Mouse (Mus musculus): Measurements from ENCODE around the gene Ptpn3.
"Not testable (repeated sequence)": the region's sequence is repeated elsewhere in the genome, so short reads cannot be mapped to it uniquely, and the experiment has no call there.

The Ptpn3 gene

DNA sequence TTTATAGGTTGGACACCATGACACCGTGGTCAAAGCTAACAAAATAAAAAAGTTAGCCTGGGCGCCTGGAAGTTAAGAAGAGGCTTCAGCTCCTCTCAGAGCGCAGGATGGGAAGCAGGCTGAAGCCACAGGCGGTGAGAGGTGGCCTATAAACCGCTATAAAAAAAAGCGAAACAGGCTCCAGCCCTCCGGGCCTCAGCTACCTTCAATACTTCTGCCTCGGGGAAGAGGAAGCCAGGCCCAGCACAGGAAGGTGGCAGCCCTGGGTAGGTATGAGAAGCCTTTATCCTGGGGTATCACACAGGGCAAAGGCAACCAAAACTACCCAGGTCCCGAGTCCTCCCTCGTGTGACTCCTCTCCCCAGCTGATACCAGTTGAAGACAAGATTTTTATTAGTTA, 22.8 kb downstream of the Ptpn3 start:
- TF ChIP-seq NANOG (IDR thresholded peaks at IDR 0.05; ENCODE audit: borderline replicate concordance, low read length) = no peak
- no peak for TF ChIP-seq POU5F1 (IDR thresholded peaks at IDR 0.05; ENCODE audit: borderline replicate concordance, low read length)
- TF ChIP-seq CTCF (conservative IDR thresholded peaks at IDR 0.05; ENCODE audit: low read length) = no peak
- Histone ChIP-seq H3K4me1 (replicated peaks; ENCODE audit: low read depth, low read length) (peaks cover 95% of the 10 kb centered on the region), H3K36me3 (ENCODE audit: insufficient read depth, low read length) (no peaks in the 10 kb centered on the region), H3K4me3 (replicated peaks; ENCODE audit: low read length) (peak overlapping the region; percentile 60), H3K27me3 (ENCODE audit: insufficient read depth, low read length) (no peaks in the 10 kb centered on the region), H3K9me3 (ENCODE audit: low read length) (no peaks in the 10 kb centered on the region)

DNA sequence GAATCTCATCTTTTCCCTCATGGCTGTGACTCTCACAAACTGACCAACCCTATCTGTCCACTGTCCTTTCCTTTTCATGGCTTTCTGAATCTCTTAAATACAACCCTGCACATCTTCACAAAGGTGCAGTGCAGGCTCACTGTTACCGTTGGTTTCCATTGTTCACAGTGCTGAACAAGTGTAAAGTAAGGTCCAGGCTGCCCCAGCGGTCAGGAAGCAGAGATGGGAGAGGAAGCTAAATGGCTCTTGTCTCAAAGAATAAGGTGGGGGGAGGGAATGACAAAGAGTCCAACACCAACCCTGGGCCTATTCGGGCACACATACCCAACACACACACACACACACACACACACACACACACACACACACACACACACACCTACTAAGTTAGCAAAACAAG, 24.0 kb downstream of the Ptpn3 start:
- TF ChIP-seq NANOG (IDR thresholded peaks at IDR 0.05; ENCODE audit: borderline replicate concordance, low read length) (no peak), POU5F1 (IDR thresholded peaks at IDR 0.05; ENCODE audit: borderline replicate concordance, low read length) (no peak), CTCF (conservative IDR thresholded peaks at IDR 0.05; ENCODE audit: low read length) (no peak)
- Histone ChIP-seq H3K36me3 (ENCODE audit: insufficient read depth, low read length) (no peaks in the 10 kb centered on the region), H3K9me3 (ENCODE audit: low read length) (no peaks in the 10 kb centered on the region), H3K27me3 (ENCODE audit: insufficient read depth, low read length) (no peaks in the 10 kb centered on the region), H3K4me1 (replicated peaks; ENCODE audit: low read depth, low read length) (peaks cover 95% of the 10 kb centered on the region), H3K4me3 (replicated peaks; ENCODE audit: low read length) (no peak overlapping the region)

DNA sequence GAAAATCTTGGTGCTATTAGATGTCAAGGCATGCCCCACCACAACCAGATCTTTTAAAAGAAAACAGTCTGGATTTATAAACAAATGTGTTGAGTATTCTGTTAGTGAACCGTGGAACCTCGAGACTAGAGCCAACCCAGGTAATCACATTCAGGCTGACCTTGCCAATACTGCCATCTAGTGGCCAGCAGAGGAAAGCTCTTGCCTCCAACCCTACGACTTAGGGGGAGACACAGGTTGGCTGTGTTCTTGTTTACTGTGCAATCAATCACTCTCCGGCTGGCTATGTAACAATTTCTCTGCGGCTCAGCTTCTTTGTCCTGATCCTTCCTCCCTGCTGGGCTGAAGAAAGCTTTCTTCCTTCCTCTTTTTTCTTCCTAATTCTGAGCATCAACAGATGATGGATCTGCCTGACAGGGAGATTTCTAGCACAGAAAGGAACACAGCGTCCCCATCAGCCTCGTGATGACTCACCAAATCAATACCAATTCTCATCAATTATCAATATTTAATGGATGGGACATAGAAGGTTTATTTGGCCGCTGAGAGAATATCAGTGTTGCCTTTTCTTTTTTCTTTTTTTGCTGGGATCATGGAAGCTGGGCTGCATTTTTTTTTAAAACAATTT, 26.4 kb downstream of the Ptpn3 start:
- H3K9me3 ChIP-seq (ENCODE audit: low read length) = no peaks in the 10 kb centered on the region
- H3K27me3 ChIP-seq (ENCODE audit: insufficient read depth, low read length) = no peaks in the 10 kb centered on the region
- TF ChIP-seq CTCF (conservative IDR thresholded peaks at IDR 0.05; ENCODE audit: low read length) = peak; percentile 93
- no peak for TF ChIP-seq POU5F1 (IDR thresholded peaks at IDR 0.05; ENCODE audit: borderline replicate concordance, low read length)
- TF ChIP-seq NANOG (IDR thresholded peaks at IDR 0.05; ENCODE audit: borderline replicate concordance, low read length) = peak; percentile 100
- H3K36me3 ChIP-seq (ENCODE audit: insufficient read depth, low read length) = peaks cover 1% of the 10 kb centered on the region; the same call in 1 of the 2 replicates
- H3K4me1 ChIP-seq (replicated peaks; ENCODE audit: low read depth, low read length) = peaks cover 90% of the 10 kb centered on the region
- peak overlapping the region; percentile 45 for H3K4me3 ChIP-seq (replicated peaks; ENCODE audit: low read length)

DNA sequence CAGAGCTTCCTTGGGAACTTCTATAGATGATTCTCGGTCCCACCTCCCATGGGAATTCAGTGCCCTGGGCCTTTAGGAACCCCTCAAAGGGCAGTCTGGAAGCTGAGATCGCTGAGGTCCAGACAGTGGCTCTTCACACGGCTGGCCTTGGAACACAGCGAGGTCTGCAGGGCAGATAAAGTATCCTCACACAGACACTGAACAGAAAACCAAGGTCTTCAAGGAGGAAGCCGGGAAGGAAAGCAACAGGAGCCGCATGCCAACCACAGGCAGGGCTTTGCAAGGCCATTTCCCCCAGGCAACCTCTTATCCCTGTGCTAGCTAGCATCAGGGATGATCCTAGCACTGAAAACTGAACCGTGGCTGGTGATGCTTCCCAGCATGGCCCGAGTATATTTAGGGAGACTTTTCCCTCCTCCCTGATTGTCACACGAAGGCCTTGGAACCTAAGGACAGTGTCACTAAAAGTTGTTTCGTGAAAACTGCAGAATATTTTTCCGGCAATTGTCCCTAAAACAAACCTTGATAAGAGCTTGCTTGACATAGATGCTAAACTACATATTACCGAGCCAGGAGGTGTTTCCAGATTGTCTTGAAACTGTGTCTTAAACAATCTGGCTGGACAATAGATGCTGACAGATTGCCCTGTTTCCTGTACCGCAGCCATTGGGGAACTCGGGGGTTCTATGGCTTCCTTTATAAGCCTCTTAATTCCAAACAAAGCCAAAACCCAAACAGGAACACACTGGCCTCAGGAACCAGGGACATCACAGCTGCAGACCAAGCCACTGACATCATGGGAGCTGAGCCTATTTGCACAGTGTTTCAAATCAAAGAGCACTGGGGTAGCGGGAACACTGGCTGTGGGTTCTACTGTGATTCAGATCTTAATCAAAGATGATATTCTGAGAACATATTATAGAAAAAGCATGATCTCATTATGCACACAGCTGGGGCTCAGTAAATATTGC, 27.8 kb downstream of the Ptpn3 start:
- Histone ChIP-seq H3K27me3 (ENCODE audit: insufficient read depth, low read length) (no peaks in the 10 kb centered on the region), H3K9me3 (ENCODE audit: low read length) (no peaks in the 10 kb centered on the region), H3K36me3 (ENCODE audit: insufficient read depth, low read length) (peaks cover 15% of the 10 kb centered on the region), H3K4me3 (replicated peaks; ENCODE audit: low read length) (no peak overlapping the region; the same call in 1 of the 2 replicates), H3K4me1 (replicated peaks; ENCODE audit: low read depth, low read length) (peaks cover 79% of the 10 kb centered on the region)
- TF ChIP-seq CTCF (conservative IDR thresholded peaks at IDR 0.05; ENCODE audit: low read length) (no peak), NANOG (IDR thresholded peaks at IDR 0.05; ENCODE audit: borderline replicate concordance, low read length) (no peak), POU5F1 (IDR thresholded peaks at IDR 0.05; ENCODE audit: borderline replicate concordance, low read length) (no peak)

DNA sequence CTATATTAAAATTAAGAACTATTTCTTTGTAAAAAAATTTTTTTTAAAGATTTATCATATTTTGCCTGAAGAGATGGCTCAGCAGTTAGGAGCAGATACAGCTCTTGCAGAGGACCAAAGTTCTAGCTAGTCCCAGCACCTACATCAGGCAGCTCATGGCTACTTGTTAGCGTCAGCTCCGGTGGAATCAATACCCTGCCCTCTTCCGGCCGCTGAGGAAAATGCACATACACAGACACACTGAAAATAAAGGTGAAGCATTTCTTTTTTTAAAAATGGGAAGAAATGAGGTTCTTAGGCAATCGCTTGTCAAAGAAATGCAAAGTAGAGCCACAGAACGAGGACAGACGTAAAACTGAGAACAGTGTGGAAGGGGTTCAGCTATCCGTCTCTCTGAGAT, 30.6 kb downstream of the Ptpn3 start:
- no peak overlapping the region for H3K4me3 ChIP-seq (replicated peaks; ENCODE audit: low read length)
- peaks cover 42% of the 10 kb centered on the region for H3K36me3 ChIP-seq (ENCODE audit: insufficient read depth, low read length)
- no peaks in the 10 kb centered on the region for H3K9me3 ChIP-seq (ENCODE audit: low read length)
- TF ChIP-seq POU5F1 (IDR thresholded peaks at IDR 0.05; ENCODE audit: borderline replicate concordance, low read length) = no peak
- peak; percentile 66 for TF ChIP-seq CTCF (conservative IDR thresholded peaks at IDR 0.05; ENCODE audit: low read length)
- no peak for TF ChIP-seq NANOG (IDR thresholded peaks at IDR 0.05; ENCODE audit: borderline replicate concordance, low read length)
- H3K27me3 ChIP-seq (ENCODE audit: insufficient read depth, low read length) = no peaks in the 10 kb centered on the region
- peaks cover 53% of the 10 kb centered on the region for H3K4me1 ChIP-seq (replicated peaks; ENCODE audit: low read depth, low read length)

DNA sequence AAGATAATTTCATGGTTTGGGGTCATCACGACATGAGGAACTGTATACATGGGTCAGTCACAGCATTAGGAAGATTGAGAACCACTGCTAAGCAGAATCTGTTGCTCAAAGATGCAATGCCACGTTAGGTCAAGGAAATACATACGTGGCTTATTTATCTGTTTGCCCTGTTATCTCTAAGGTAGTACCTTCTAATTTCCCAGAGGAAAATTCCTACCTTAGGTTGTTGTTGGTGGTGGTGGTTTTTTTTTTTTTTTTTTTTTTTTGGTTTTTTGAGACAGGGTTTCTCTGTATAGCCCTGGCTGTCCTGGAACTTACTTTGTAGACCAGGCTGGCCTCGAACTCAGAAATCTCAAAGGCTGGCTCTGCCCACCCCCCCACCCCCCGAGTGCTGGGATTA, 31.1 kb downstream of the Ptpn3 start:
- H3K27me3 ChIP-seq (ENCODE audit: insufficient read depth, low read length); H3K9me3 ChIP-seq (ENCODE audit: low read length); H3K4me3 ChIP-seq (replicated peaks; ENCODE audit: low read length): not testable (repeated sequence)
- H3K4me1 ChIP-seq (replicated peaks; ENCODE audit: low read depth, low read length) = peaks cover 48% of the 10 kb centered on the region
- H3K36me3 ChIP-seq (ENCODE audit: insufficient read depth, low read length) = peaks cover 44% of the 10 kb centered on the region

DNA sequence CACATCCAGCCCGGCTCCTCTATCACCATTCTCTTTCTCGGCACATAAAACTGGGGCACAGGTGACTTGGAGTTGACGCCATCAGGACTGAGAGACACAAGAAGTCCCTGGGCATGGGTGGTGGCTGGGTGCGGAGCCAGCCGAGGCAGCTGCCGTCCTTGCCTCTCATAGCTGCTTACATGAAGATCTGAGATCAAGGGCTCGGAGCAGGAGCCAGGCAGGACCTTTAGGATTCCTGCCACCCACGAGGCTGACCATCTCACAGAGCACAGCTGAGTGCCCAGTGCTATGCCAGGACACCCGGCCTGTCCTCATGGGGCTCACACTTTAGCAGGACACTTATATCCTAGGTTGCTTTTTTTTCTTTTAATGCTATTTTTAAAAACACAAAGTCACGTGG, 32.3 kb downstream of the Ptpn3 start:
- H3K4me1 ChIP-seq (replicated peaks; ENCODE audit: low read depth, low read length) = peaks cover 39% of the 10 kb centered on the region
- H3K27me3 ChIP-seq (ENCODE audit: insufficient read depth, low read length) = no peaks in the 10 kb centered on the region
- no peaks in the 10 kb centered on the region for H3K9me3 ChIP-seq (ENCODE audit: low read length)
- H3K4me3 ChIP-seq (replicated peaks; ENCODE audit: low read length) = no peak overlapping the region
- peaks cover 55% of the 10 kb centered on the region for H3K36me3 ChIP-seq (ENCODE audit: insufficient read depth, low read length)
- TF ChIP-seq CTCF (conservative IDR thresholded peaks at IDR 0.05; ENCODE audit: low read length) (no peak), NANOG (IDR thresholded peaks at IDR 0.05; ENCODE audit: borderline replicate concordance, low read length) (no peak), POU5F1 (IDR thresholded peaks at IDR 0.05; ENCODE audit: borderline replicate concordance, low read length) (no peak)

DNA sequence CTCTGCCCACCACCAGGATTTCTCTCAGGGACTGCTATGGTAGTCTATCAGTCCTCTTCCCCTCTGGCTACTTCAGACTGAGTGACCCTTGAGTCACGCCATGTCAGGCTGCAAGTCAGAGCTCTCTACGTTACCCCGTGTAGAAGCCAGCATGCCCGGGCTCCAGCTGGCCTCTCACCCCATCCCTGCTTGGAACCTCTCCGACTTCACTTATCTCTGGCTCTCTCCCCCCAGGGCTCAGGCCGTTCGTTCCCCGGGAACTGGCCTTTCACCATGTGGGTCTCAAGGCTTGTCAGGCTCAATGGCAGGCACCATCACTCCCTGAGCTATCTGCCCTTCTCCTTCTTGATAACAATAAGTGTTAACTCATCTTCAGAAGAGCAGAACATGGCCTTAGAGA, 33.3 kb downstream of the Ptpn3 start:
- peaks cover 65% of the 10 kb centered on the region for H3K36me3 ChIP-seq (ENCODE audit: insufficient read depth, low read length)
- H3K4me1 ChIP-seq (replicated peaks; ENCODE audit: low read depth, low read length) = peaks cover 28% of the 10 kb centered on the region
- H3K4me3 ChIP-seq (replicated peaks; ENCODE audit: low read length) = no peak overlapping the region
- no peaks in the 10 kb centered on the region for H3K27me3 ChIP-seq (ENCODE audit: insufficient read depth, low read length)
- no peaks in the 10 kb centered on the region for H3K9me3 ChIP-seq (ENCODE audit: low read length)
- TF ChIP-seq POU5F1 (IDR thresholded peaks at IDR 0.05; ENCODE audit: borderline replicate concordance, low read length) = no peak
- no peak for TF ChIP-seq CTCF (conservative IDR thresholded peaks at IDR 0.05; ENCODE audit: low read length)
- TF ChIP-seq NANOG (IDR thresholded peaks at IDR 0.05; ENCODE audit: borderline replicate concordance, low read length) = no peak

All from E14TG2a.4 (cell line).